Mouse (Mus musculus): ENCODE measurements around the gene Hist1h2bq.
"Not testable (repeated sequence)": the region's sequence is repeated elsewhere in the genome, so short reads cannot be mapped to it uniquely, and the experiment has no call there.

Gene Hist1h2bq

DNA sequence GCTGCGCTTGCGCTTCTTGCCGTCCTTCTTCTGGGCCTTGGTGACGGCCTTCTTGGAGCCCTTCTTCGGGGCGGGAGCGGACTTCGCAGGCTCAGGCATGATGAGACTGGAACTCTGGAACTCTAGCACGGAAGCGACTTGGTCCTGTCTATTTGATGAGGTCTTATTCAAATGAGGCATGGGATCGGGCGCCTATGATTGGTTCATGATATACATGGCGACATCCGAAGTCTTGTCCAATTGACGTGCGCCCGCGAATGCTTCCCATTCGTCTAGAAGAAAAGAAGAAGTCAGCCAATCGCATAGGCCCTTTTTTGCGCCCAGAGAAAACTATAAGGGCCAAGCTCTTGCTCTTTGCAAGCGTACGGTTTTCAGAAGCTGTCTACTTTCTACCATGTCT lies at the start of gene Hist1h2bq, which contains the start of gene Hist1h2ao:
Hist1h2bq (minus strand) TSS at position 125 of the 400 bp plus-strand sequence.
Hist1h2ao (plus strand) TSS at position 393 of the 400 bp plus-strand sequence.
- DNase-seq (ENCODE audit: low read depth), result not testable (repeated sequence)

DNA sequence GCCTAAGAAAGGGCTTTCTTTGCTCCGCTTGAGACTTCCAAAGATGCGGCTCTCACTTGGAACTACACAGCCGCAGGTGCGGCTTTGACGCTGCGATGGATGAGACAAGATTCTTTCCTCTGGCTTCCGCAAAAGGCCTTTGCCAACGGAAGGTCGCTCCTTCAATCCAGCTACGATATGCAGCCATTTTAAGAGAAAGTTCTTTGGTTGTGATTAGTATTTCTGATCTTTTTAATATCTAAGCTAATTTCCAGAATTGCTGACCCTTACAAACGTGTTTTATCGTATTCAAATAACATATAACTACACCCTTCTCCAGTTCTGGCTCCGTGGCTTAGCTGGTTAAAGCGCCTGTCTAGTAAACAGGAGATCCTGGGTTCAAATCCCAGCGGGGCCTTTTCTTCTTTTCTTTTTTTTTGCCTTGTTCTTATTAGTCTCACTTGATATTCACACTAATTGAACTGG lies 45.7 kb upstream of the Hist1h2bq start:
- DNase-seq (ENCODE audit: low read depth), result peak; percentile 57

DNA sequence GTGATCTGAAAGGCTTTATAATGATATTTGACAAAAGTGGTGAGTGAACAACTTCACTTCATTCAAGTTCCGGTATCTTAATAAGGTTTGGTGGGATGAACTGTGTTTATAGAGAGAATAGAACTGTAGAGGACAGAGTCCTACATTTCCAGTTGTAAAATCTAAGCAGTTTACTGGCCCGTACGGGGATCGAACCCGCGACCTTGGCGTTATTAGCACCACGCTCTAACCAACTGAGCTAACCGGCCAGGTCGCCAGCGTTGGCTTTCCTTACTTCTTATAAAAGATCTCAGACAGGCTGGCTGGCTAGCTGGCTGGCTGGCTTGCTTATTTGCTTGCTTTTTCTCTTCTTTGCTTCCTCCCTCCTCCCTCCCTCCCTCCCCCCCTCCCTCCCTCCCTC lies 45.1 kb upstream of the Hist1h2bq start:
- peak; percentile 65 for DNase-seq (ENCODE audit: low read depth)

DNA sequence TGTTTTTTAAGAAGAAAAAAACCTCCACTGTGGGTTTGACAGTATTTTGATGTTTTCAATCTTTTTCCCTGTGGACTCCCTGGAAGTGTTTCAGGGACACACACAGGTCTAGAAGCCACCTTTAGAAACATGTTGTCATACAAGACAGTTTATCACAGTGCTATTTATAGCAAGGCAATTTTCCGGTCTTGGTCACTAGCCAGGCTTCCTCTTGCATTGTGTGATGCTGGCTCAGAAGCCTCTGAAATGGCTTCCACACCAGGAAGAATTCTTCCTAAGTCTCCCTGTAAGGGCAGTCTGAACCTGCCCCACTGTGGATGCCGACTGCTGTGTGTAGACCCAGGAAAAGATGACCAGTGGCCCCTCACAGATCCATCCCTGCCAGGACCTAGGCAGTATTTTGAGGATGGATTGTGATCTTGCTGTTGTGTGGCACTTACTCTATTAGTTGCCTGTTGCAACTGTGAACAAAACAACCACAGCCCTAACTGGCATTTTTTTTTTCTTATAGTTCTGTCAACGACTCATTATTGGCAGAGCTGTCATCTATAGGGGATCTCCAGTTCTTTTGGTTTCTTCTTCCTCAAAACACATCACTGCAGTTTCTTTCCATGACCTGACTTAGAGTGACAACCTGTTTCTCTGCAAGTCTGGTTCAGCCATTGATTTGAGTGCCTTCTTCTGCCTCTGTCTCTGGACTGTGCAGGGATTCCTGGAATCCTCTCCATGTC lies 42.4 kb upstream of the Hist1h2bq start:
- peak; percentile 36 for DNase-seq (ENCODE audit: low read depth)

DNA sequence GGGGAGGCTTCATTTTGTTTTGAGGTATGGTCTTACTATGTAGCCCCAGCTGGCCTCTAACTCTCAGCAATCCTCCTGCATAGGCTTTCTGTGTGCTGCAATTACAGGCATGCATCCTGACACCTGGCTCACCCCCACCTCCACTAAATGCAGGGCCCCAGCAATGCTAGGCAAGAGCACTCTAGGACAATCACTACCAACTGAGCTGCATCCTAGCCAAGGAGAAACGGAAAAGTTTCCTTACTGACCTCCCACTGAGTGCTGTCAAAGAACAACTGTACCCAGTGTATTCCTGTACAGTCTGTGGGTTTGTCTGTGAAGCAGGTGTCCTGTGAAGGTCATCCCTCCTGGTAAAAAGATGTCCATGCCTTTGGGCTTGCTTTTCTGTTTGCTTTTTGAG lies 40.7 kb upstream of the Hist1h2bq start:
- not testable (repeated sequence) for DNase-seq (ENCODE audit: low read depth)

DNA sequence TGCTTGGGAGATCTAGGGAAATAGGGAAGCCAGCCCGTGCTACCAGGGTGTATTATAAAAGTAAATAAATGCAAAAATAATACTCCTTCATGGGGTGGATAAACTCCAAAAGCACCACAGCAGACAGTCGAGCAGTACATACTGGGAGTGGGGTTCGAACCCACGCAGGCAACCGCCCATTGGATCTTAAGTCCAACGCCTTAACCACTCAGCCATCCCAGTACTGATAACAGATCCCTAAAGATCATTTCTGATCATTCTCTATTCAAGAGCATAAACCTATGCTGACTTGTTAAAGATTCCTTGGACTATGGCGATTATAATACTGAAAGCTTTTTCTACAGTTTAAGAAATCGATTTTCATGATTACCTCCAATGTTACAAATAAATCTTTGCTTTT lies 37.9 kb upstream of the Hist1h2bq start:
- DNase-seq (ENCODE audit: low read depth), result no peak

DNA sequence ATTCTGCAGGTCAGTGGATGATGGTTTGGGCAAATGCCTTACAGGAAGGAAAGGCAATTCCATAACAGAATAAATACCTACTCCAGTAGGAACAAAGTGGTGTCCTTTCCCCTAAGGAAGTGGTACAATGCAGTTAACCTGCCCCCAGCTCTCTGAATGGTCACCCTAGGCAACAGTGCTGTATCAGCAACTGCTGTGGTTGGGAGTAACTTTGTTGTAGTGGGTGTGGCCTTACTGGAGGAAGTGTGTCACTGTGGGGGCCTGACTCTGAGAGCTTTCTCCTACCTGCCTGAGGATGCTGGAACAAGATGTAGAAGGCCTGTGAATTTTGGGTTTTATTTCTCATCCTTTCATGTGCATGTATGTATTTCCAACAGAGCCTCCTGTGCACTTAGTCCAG lies 36.4 kb upstream of the Hist1h2bq start:
- DNase-seq (ENCODE audit: low read depth), result not testable (repeated sequence)

DNA sequence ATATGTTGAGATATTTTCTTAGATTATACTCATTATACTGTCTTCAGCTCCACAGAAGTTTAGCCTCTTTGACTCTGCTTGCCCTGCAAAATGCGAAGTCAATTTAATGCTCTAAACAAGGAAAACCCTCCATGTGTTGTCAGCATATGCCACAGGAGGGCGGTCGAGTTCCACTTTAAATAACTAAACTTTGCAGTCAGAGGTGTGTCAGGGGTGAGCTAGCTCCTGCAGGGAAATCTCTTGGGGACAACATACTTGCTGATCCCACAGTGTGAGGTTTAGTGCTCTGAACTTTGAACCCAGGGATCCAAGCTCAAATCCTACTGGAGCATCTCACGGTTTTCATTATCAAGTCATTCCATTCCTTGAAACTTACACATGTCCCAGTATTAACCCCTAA lies 30.5 kb upstream of the Hist1h2bq start:
- DNase-seq (ENCODE audit: low read depth), result not testable (repeated sequence)

DNA sequence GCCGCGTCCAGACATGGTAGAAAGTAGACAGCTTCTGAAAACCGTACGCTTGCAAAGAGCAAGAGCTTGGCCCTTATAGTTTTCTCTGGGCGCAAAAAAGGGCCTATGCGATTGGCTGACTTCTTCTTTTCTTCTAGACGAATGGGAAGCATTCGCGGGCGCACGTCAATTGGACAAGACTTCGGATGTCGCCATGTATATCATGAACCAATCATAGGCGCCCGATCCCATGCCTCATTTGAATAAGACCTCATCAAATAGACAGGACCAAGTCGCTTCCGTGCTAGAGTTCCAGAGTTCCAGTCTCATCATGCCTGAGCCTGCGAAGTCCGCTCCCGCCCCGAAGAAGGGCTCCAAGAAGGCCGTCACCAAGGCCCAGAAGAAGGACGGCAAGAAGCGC lies 23.5 kb upstream of the Hist1h2bq start, which contains the start of the genes Hist1h2ap and Hist1h2br:
Hist1h2ap (minus strand) TSS at position 47 of the 400 bp plus-strand sequence.
Hist1h2br (plus strand) TSS at position 283 of the 400 bp plus-strand sequence.
- not testable (repeated sequence) for DNase-seq (ENCODE audit: low read depth)

DNA sequence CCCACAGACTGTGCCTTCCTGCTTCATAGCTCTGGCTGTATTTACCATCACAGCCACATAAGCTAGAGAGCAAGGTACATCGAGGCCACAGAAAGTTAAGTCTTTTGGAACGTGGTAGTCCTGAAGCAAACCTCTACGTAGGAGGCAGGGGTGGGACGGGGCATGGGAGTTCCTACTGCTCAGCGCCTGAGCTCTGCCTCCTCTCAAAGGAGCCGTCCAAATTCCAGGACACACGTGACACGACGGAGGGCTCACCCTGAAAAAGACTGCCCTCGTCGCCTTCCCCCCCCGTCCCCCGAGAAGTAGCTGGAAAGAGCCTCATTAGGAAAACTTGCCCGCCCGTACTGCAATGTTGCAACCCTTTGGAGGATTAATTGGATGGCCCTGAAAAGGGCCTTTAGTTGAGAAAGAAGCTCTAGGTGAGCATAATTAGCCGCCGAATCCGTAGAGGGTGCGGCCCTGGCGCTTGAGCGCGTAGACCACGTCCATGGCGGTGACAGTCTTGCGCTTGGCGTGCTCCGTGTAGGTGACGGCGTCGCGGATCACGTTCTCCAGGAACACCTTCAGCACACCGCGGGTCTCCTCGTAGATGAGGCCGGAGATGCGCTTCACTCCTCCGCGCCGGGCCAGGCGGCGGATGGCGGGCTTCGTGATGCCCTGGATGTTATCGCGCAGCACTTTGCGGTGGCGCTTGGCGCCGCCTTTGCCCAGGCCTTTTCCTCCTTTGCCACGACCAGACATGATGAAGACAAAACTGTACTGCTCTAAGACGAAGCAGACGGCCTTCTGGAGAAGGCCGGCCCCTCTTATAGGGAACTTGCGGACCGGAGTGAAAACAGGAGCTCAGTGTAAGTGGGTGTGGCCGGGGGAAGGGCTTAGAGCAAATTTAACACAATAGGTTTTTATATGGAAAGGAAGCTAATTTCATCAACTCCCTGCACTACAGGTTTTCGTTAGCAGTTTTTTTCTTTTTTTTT lies 21.7 kb upstream of the Hist1h2bq start, which contains the start of gene Hist1h4n:
Hist1h4n (minus strand) TSS at position 779 of the 977 bp plus-strand sequence.
- DNase-seq (ENCODE audit: low read depth), result not testable (repeated sequence)

DNA sequence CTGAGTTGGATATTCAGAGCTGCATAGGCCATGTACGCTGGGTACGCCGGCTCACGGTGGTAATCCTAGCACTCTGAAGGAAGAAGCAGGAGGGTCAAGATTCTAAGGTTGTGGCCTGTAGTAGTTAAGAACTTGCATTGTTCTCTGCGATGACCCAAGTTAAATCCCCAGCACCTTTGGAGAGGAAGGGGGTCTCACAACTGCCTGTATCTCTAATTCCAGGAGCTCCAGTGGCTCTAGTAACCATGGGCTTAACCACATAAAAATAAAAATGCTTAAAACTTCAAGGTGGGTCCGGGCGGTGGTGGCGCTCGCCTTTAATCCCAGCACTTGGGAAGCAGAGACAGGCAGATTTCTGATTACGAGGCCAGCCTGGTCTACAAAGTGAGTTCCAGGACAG lies 20.3 kb upstream of the Hist1h2bq start:
- DNase-seq (ENCODE audit: low read depth), result peak; percentile 11

DNA sequence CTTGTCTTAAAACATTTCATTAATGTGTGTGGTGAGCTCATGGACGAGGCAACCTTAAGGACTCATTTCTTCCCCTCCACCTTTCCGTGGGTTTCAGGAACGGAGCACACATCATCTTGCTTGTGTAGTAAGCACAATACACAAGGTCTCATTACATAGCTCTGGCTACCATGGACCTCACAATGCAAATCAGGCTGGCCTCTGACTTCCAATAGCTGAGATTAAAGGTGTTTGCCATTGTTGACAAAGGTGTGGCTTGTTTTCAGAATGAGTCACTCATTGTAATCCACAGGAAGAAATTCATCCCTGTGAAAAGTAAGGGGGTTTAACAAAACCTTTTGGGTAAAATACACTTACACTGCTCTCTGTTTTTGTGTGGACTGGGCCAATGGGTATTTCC lies 18.5 kb upstream of the Hist1h2bq start:
- DNase-seq (ENCODE audit: low read depth), result peak; percentile 35

DNA sequence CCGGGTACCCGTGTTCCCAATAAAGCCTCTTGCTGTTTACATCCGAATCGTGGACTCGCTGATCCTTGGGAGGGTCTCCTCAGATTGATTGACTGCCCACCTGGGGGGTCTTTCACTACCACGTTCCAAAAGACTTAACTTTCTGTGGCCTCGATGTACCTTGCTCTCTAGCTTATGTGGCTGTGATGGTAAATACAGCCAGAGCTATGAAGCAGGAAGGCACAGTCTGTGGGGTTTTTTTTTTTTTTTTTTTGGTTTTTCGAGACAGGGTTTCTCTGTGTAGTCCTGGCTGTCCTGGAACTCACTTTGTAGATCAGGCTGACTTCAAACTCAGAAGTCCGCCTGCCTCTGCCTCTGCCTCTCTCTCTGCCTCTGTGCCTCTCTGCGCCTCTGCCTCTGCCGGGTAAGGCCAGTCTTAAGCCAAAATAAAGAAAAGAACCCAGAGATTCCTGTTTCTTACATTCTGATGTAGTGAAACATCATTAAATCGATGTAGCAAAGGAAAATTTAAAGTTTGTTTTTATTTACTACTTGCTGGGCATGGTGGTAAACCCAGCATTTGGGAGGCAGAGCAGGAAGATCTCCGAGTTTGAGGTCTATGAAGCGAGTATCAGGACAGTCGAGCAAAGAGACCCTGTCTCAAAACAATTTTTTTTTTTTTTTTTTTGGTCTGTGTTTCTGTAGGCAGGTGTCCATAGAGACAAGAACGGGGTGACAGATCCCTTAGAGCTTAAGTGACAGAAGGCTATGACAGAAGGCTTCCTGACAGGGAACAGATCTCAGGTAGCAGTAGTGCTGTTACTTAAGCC lies 10.3 kb upstream of the Hist1h2bq start:
- not testable (repeated sequence) for DNase-seq (ENCODE audit: low read depth)

DNA sequence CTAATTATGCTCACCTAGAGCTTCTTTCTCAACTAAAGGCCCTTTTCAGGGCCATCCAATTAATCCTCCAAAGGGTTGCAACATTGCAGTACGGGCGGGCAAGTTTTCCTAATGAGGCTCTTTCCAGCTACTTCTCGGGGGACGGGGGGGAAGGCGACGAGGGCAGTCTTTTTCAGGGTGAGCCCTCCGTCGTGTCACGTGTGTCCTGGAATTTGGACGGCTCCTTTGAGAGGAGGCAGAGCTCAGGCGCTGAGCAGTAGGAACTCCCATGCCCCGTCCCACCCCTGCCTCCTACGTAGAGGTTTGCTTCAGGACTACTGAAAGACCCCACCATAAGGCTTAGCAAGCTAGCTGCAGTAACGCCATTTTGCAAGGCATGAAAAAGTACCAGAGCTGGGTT lies 2.1 kb upstream of the Hist1h2bq start:
- not testable (repeated sequence) for DNase-seq (ENCODE audit: low read depth)

DNA sequence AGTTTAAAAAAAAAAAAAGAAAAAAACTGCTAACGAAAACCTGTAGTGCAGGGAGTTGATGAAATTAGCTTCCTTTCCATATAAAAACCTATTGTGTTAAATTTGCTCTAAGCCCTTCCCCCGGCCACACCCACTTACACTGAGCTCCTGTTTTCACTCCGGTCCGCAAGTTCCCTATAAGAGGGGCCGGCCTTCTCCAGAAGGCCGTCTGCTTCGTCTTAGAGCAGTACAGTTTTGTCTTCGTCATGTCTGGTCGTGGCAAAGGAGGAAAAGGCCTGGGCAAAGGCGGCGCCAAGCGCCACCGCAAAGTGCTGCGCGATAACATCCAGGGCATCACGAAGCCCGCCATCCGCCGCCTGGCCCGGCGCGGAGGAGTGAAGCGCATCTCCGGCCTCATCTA lies 1.5 kb upstream of the Hist1h2bq start, which contains the start of gene Hist1h4m:
Hist1h4m (plus strand) TSS at position 208 of the 400 bp plus-strand sequence.
- not testable (repeated sequence) for DNase-seq (ENCODE audit: low read depth)

DNA sequence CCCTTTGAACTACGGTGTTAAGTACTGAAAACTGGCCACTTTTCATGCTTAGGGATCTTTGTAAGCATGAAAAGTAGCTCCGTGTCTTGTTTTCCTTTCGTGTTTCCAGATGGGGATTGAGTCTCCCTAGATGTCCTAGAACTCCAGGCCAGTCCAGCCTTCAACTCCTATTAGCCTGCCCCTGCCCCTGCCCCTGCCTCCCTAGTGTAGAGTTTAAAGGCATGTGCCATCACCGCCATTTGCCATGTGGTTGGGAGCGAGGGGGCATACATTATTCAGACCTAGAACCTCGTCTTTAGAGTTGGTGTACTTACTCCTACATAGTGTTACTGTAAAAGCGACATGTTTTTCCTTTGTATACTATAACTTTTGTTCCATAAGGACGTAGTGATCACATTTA lies 1.1 kb upstream of the Hist1h2bq start:
- DNase-seq (ENCODE audit: low read depth), result not testable (repeated sequence)

DNA sequence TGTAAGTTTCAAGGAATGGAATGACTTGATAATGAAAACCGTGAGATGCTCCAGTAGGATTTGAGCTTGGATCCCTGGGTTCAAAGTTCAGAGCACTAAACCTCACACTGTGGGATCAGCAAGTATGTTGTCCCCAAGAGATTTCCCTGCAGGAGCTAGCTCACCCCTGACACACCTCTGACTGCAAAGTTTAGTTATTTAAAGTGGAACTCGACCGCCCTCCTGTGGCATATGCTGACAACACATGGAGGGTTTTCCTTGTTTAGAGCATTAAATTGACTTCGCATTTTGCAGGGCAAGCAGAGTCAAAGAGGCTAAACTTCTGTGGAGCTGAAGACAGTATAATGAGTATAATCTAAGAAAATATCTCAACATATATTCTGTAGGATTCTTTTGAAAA lies 6.9 kb downstream of the Hist1h2bq start:
- not testable (repeated sequence) for DNase-seq (ENCODE audit: low read depth)

DNA sequence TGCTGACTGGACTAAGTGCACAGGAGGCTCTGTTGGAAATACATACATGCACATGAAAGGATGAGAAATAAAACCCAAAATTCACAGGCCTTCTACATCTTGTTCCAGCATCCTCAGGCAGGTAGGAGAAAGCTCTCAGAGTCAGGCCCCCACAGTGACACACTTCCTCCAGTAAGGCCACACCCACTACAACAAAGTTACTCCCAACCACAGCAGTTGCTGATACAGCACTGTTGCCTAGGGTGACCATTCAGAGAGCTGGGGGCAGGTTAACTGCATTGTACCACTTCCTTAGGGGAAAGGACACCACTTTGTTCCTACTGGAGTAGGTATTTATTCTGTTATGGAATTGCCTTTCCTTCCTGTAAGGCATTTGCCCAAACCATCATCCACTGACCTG lies 12.8 kb downstream of the Hist1h2bq start:
- not testable (repeated sequence) for DNase-seq (ENCODE audit: low read depth)

DNA sequence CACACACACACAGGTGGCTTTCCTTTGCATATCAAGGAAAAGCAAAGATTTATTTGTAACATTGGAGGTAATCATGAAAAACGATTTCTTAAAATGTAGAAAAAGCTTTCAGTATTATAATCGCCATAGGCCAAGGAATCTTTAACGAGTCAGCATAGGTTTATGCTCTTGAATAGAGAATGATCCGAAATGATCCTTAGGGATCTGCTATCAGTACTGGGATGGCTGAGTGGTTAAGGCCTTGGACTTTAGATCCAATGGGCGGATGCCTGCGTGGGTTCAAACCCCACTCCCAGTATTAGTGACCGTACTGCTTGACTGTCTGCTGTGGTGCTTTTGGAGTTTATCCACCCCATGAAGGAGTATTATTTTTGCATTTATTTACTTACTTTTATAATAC lies 14.4 kb downstream of the Hist1h2bq start:
- DNase-seq (ENCODE audit: low read depth), result no peak

DNA sequence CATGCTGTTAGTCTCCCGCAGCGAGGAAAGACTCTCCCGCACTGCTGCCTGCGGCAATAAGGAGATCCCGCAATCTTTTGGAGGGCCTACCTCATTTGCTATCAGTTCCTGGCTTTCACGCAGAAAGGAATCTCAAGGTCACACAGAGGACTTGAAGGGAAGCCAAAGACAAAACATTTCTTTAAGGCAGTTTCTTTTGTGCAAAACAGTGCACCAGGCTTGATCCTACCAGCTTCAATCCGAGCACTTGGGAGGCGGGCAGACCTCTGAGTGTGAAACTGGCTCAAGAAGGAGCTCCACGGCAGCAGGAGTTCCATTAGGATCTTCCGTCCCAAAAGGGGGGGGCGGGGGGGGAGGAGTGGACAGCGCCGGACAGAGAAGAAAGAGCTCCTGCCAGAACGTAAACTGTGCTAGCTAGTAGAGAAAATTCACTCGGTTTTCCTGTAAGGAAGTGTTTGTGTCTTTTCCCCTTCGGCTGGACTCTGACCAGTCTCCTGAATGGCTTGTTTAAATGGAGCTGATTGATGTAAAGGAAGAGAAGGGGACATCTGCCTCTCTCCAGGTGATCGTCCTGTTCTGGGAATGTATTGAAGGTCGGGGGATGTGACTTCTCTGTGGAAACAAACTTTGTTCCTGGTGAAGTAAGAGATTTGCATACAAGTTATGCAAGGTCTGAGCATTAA lies 19.3 kb downstream of the Hist1h2bq start:
- DNase-seq (ENCODE audit: low read depth), result no peak

DNA sequence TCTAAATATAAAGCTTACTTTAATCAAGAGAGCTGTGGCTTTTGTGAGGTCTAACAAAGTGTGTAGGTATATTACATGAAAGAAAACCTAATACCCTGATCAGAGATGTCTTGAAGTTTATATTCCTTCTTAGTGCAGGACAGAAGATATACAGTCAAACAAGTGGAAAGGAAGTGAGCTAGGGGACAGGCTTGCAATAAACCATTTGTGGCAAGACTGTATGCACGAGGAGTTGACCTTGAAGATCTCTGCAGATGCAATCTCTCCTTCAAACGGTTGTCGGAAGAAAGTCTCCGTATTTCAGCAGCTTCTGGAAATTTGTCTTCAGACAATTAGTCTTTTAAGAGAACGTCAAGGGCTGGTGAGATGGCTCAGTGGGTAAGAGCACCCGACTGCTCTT lies 20.1 kb downstream of the Hist1h2bq start:
- DNase-seq (ENCODE audit: low read depth), result no peak

Data from induced T-regulatory cell, adult 2 months (primary cell).